Mouse (Mus musculus) ES-E14 (cell line): ENCODE results near the gene Fgf14.

ENCODE experiments used
- CHD2 ChIP-seq: IDR thresholded peaks from 2 replicates; pipeline ENCODE4 v1.6.1; 2014; ENCODE audit warnings: mild to moderate bottlenecking, low read depth, low read length, inconsistent platforms
- HCFC1 ChIP-seq: IDR thresholded peaks from 2 replicates; pipeline ENCODE4 v1.6.1; 2012; ENCODE audit warnings: low read length, inconsistent platforms, borderline replicate concordance; ENCODE audit not compliant: insufficient read depth
- MAFK ChIP-seq: IDR thresholded peaks from 2 replicates; pipeline ENCODE4 v1.6.1; 2014; ENCODE audit warnings: mild to moderate bottlenecking, low read depth, low read length, inconsistent platforms; ENCODE audit not compliant: insufficient read depth
- ZC3H11A ChIP-seq: IDR thresholded peaks from 2 replicates; pipeline ENCODE4 v1.6.1; 2012; ENCODE audit warnings: low read depth, mild to moderate bottlenecking, inconsistent platforms, low read length, borderline replicate concordance
- ZNF384 ChIP-seq: IDR thresholded peaks from 2 replicates; pipeline ENCODE4 v1.6.1; 2012; ENCODE audit warnings: low read depth, low read length, inconsistent platforms

GRCm38 (mm10) chr14:124163618-124164185 lies 513.2 kb downstream of the Fgf14 start:
- no peak for TF ChIP-seq HCFC1
- no peak for TF ChIP-seq CHD2
- no peak for TF ChIP-seq MAFK
- no peak for TF ChIP-seq ZNF384
- TF ChIP-seq ZC3H11A: no peak
